Mouse (Mus musculus) stomach, postnatal 0 days (tissue): ENCODE results near the gene Sipa1l1.

Experiments
- CTCF ChIP-seq: IDR thresholded peaks from 2 replicates; pipeline ENCODE4 v1.5.1; 2016; ENCODE audit warnings: antibody characterized with exemption, low read depth, mild to moderate bottlenecking, moderate library complexity
- EP300 ChIP-seq: optimal IDR thresholded peaks from 2 replicates; pipeline ENCODE3; 2016; ENCODE audit warnings: antibody characterized with exemption

- TF ChIP-seq CTCF (no peak), EP300 (no peak)
These were observed 57.4 kb downstream of the Sipa1l1 start for GRCm38 (mm10) chr12:82226311-82227066.
